Comparison of ENCODE assay signal across 26 mouse cellular contexts in the genomic region with DNA sequence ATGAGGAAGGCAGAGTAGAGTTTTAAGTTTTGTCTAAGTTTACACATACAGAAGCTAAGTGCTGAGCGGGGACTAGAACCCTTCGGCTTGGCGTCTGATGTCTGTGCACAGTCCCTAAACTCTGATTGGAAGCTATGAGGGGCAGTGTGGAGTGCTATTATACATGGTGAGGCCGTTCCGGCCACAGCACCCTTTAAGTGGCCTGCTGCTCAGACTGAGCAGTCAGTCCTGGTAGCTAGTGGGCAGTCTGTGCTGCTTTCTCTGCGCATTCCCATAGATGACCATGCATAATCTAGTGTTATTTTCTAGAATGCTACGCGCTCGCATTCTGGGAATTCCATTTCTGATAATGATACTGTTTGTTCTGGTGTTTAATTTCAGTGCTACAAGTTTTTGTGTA. TPM values are rescaled to one million over a fixed set of nuclear protein-coding genes. Genes with fewer than 3 reads are reported as not detected.
"Had no signal": no experiment of that assay in that cellular context is flagged by ENCODE, and none has a peak within 500 bp of the region (broad histone marks: within the 10 kb centered on the region; RNA-seq: fewer than 3 reads in every experiment).

No protein-coding gene starts in this region.

- ATAC-seq: liver, postnatal 0 days; lung, postnatal 0 days; midbrain, embryonic 15.5 days had no signal

- DNase-seq: kidney, adult 8-10 months; kidney, postnatal 10 days; kidney, postnatal 36 days; liver; liver, postnatal 0 days; lung, embryonic 14.5 days; retina, postnatal 1 day; right cerebral cortex, postnatal 25 days; spleen, adult 18-20 months; thymus, postnatal 25 days had no signal

- H3K27me3 ChIP-seq: stomach, embryonic 15.5 days had no signal

RNA-seq across cellular contexts. Expression of gene Ifne, which starts 51.2 kb away (rescaled TPM):
- total RNA-seq: layer of hippocampus, postnatal 14 days; left cerebral cortex, adult 8-10 months; left cerebral cortex, postnatal 25 days; megakaryocyte, adult 5-6 weeks; neutrophil, adult 5-6 weeks had no signal
- polyA plus RNA-seq: kidney, embryonic 15.5 days; limb, embryonic 10.5 days; limb, embryonic 13.5 days; liver, embryonic 14.5 days; liver, postnatal 0 days; lung, embryonic 14.5 days; lung, postnatal 0 days; macrophage; midbrain, embryonic 12.5 days; midbrain, embryonic 15.5 days; neural tube, embryonic 13.5 days; stomach, embryonic 15.5 days; thymus, postnatal 0 days had no signal
